Mouse (Mus musculus) stomach, embryonic 15.5 days (tissue): ENCODE data around the gene Arglu1. TPM values are rescaled to one million over a fixed set of nuclear protein-coding genes. Genes with fewer than 3 reads are reported as not detected.

Source experiments
- ATAC-seq: fragments of 200-750 bp; cut with Nextera tagmentation; 2 replicates; pipeline ENCODE4 v1.8.0; 2017; ENCODE audit warnings: low read depth, moderate number of reproducible peaks, moderate TSS enrichment; ENCODE audit not compliant: insufficient read depth, low FRiP score
- H3K27ac ChIP-seq: fragments of 300-500 bp; sonication (generic); 2 replicates; pipeline ENCODE4 v1.5.1; 2015; ENCODE audit warnings: mild to moderate bottlenecking, inconsistent platforms
- H3K27me3 ChIP-seq: fragments of 300-500 bp; sonication (generic); replicated peaks from 2 replicates; pipeline ENCODE4 v1.6.1; 2015; ENCODE audit warnings: inconsistent platforms
- H3K36me3 ChIP-seq: fragments of 300-500 bp; sonication (generic); 2 replicates; pipeline ENCODE4 v1.6.1; 2015; ENCODE audit warnings: inconsistent platforms
- H3K4me1 ChIP-seq: fragments of 300-500 bp; sonication (generic); 2 replicates; pipeline ENCODE4 v1.6.1; 2015; ENCODE audit warnings: inconsistent platforms
- H3K4me2 ChIP-seq: fragments of 300-500 bp; sonication (generic); 2 replicates; pipeline ENCODE4 v1.6.1; 2015; ENCODE audit warnings: mild to moderate bottlenecking, inconsistent platforms
- H3K4me3 ChIP-seq: fragments of 300-500 bp; sonication (generic); replicated peaks from 2 replicates; pipeline ENCODE4 v1.5.1; 2015; ENCODE audit warnings: inconsistent platforms
- H3K9ac ChIP-seq: fragments of 300-500 bp; sonication (generic); 2 replicates; pipeline ENCODE4 v1.6.1; 2015; ENCODE audit warnings: inconsistent platforms
- H3K9me3 ChIP-seq: fragments of 300-500 bp; sonication (generic); 2 replicates; pipeline ENCODE4 v1.6.1; 2016; ENCODE audit warnings: inconsistent platforms
- WGBS: fragments of 180-500 bp; shearing (Covaris S2); methylation state at CpG from one replicate; pipeline ENCODE4 v1.1.7; 2015; 5-methylcytosine and 5-hydroxymethylcytosine counted together
- polyA plus RNA-seq: library from polyadenylated mRNA; unstranded; fragments of >200 nt; fragmentation: Nextera tagmentation; extraction: Ambion mirVana; gene quantifications from 2 replicates; pipeline ENCODE4 v1.2.1, GENCODE M21; 2015

Arglu1 gene
- 137 and 142 TPM in 2 replicates for polyA plus RNA-seq

GRCm38 (mm10) chr8:8690146-8691092 lies at the start of gene Arglu1:
Gene Arglu1, minus strand, starts transcription at chr8:8690521.
- Histone ChIP-seq H3K4me2 (peak within 1 kb of the TSS; percentile 76), H3K36me3 (no peaks in the 10 kb centered on the region), H3K4me1 (peaks cover 23% of the 10 kb centered on the region; the same call in 1 of the 2 replicates), H3K27ac (peak within 1 kb of the TSS; percentile 95), H3K4me3 (peak within 1 kb of the TSS; percentile 87), H3K9ac (peak within 1 kb of the TSS; percentile 100), H3K9me3 (no peaks in the 10 kb centered on the region), H3K27me3 (no peaks in the 10 kb centered on the region)
- ATAC-seq = peak; percentile 90
- WGBS = 0% methylated on average over 81 of the region's 81 CpGs

DNA sequence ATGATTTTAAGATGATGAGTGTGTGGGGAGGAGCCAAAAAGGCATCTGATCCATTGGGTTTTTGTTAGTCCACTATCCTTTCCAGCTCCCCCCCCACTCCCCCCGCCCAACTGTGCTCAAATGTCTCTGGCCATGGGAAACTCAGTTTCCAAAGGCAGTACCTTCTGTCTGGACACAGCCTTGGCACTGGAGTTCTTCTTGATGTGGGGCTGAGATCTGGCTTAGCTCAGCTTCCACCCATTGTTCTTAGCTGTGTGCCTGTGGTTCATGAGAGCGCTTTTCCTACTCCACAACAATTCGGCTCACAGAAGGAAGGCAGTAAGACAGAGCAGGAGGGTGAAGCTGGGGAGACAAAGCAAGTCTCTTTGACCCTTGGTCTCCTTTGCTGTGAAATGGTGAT lies 47.0 kb upstream of the Arglu1 start:
- H3K9ac ChIP-seq = no peak overlapping the region
- WGBS = 74% methylated on average over 3 of the region's 3 CpGs
- no peaks in the 10 kb centered on the region for H3K27me3 ChIP-seq
- ATAC-seq = no peak
- no peak overlapping the region for H3K4me3 ChIP-seq
- H3K4me1 ChIP-seq = 0 out of 2 replicates have a peak, but pooled peaks cover 3% of the 10 kb centered on the region
- no peaks in the 10 kb centered on the region for H3K36me3 ChIP-seq
- H3K4me2 ChIP-seq = no peak overlapping the region
- no peak overlapping the region for H3K27ac ChIP-seq
- no peaks in the 10 kb centered on the region for H3K9me3 ChIP-seq

- no peak overlapping the region for H3K4me2 ChIP-seq
- H3K4me3 ChIP-seq = no peak overlapping the region
- ATAC-seq = no peak
- no peaks in the 10 kb centered on the region for H3K9me3 ChIP-seq
- WGBS = 58% methylated on average over 8 of the region's 8 CpGs
- no peak overlapping the region for H3K9ac ChIP-seq
- no peak overlapping the region for H3K27ac ChIP-seq
- H3K4me1 ChIP-seq = 0 out of 2 replicates have a peak, but pooled peaks cover 3% of the 10 kb centered on the region
- H3K27me3 ChIP-seq = no peaks in the 10 kb centered on the region
- H3K36me3 ChIP-seq = no peaks in the 10 kb centered on the region
Observed at GRCm38 (mm10) chr8:8736826-8737225, 46.5 kb upstream of the Arglu1 start.

DNA sequence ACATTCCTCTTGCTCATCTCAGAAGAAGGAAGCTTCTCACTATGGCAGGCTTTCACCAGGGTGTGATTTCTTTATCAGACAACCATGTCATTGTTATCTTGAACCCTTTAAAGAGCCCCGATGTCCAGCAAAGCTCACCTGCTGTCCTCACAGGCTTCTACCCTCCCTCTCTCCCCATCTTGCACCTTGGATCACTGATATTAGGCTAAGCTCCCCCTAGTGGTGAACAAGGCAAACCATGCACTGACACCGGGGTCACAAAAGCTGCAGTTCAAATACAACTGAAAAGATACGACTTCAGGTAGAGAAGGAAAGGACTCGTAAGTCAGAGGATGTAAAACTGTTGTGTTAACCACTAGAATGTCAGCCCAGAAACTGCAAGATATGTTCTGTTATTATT lies 43.5 kb upstream of the Arglu1 start:
- Histone ChIP-seq H3K9me3 (no peaks in the 10 kb centered on the region), H3K36me3 (no peaks in the 10 kb centered on the region), H3K4me3 (no peak overlapping the region), H3K27me3 (no peaks in the 10 kb centered on the region), H3K4me1 (0 out of 2 replicates have a peak, but pooled peaks cover 3% of the 10 kb centered on the region), H3K27ac (no peak overlapping the region), H3K4me2 (no peak overlapping the region), H3K9ac (no peak overlapping the region)
- 33% methylated on average over 4 of the region's 4 CpGs for WGBS
- ATAC-seq = no peak

DNA sequence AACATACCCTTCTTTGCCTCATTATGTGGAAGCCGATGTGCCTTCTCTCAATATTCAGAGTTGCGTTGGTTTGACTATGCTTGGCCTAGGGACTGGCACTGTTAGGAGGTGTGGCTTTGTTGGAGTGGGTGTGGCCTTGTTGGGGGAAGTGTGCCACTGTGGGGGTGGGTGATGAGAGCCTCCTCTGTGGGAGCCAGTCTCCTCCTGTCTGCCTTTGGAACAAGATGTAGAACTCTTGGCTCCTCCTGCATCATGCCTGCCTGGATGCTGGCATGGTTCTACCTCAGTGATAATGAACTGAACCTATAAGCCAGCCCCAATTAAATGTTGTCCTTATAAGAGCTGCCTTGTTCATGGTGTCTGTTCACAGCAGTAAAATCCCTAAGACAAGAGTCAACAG lies 38.3 kb upstream of the Arglu1 start:
- H3K4me3 ChIP-seq = no peak overlapping the region
- ATAC-seq = no peak
- no peak overlapping the region for H3K9ac ChIP-seq
- no peaks in the 10 kb centered on the region for H3K4me1 ChIP-seq
- no peaks in the 10 kb centered on the region for H3K36me3 ChIP-seq
- H3K27me3 ChIP-seq = no peaks in the 10 kb centered on the region
- no peak overlapping the region for H3K27ac ChIP-seq
- no peak overlapping the region for H3K4me2 ChIP-seq
- H3K9me3 ChIP-seq = no peaks in the 10 kb centered on the region
- WGBS = 88% methylated on average over 2 of the region's 2 CpGs

GRCm38 (mm10) chr8:8726547-8726946 lies 36.2 kb upstream of the Arglu1 start:
- Histone ChIP-seq H3K4me1 (no peaks in the 10 kb centered on the region), H3K36me3 (no peaks in the 10 kb centered on the region), H3K4me2 (no peak overlapping the region), H3K9me3 (no peaks in the 10 kb centered on the region), H3K9ac (no peak overlapping the region), H3K27ac (no peak overlapping the region), H3K4me3 (no peak overlapping the region), H3K27me3 (no peaks in the 10 kb centered on the region)
- 65% methylated on average over 2 of the region's 2 CpGs for WGBS
- no peak for ATAC-seq

DNA sequence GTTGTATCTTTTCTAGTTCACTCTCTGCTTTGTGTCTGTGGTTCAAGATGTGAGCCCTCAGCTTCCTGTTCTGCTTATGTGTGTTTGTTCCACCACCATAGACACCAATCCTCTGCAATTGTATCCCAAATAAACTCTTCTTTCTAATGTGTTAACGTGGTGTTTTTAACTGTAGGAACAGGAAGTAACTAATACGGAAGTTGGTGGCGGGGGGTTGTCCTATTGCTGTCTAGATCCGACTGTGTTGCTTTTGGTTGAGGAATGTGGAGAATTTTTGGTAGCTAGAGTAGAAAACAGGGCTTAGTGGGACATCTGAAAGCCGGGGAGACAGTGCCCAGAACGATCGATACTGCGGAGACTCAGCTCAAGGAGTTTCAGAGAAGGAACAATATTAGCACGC lies 14.5 kb upstream of the Arglu1 start:
- no peak for ATAC-seq

DNA sequence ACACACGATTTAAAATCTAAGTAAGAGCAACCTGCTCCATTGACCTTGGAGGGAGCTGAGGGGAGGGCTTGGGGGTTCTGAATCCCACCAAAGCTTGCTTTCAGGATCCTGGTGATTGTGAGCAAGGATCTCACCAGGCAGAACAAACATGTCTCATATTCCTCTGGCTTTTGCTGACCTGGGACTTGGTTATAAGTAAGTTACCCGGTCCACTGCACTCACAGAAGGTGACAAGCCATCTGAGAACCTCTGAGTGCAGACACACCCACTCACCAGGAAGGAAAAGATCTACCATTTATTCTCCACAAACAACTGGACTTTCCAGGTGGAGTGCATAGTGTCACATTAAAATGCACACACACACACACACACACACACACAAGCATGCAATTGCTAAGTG lies 13.3 kb upstream of the Arglu1 start:
- no peak overlapping the region for H3K4me3 ChIP-seq
- WGBS = 75% methylated on average over 2 of the region's 2 CpGs
- no peak for ATAC-seq
- no peaks in the 10 kb centered on the region for H3K4me1 ChIP-seq
- H3K4me2 ChIP-seq = no peak overlapping the region
- H3K9ac ChIP-seq = no peak overlapping the region
- no peak overlapping the region for H3K27ac ChIP-seq
- H3K36me3 ChIP-seq = no peaks in the 10 kb centered on the region
- H3K9me3 ChIP-seq = no peaks in the 10 kb centered on the region
- H3K27me3 ChIP-seq = no peaks in the 10 kb centered on the region

More for the DNA sequence above, 14.5 kb upstream of the Arglu1 start:
- H3K27me3 ChIP-seq = no peaks in the 10 kb centered on the region
- H3K4me2 ChIP-seq = no peak overlapping the region
- no peaks in the 10 kb centered on the region for H3K4me1 ChIP-seq
- no peak overlapping the region for H3K27ac ChIP-seq
- no peak overlapping the region for H3K4me3 ChIP-seq
- 67% methylated on average over 9 of the region's 9 CpGs for WGBS
- H3K36me3 ChIP-seq = no peaks in the 10 kb centered on the region
- no peaks in the 10 kb centered on the region for H3K9me3 ChIP-seq
- H3K9ac ChIP-seq = no peak overlapping the region

GRCm38 (mm10) chr8:8700821-8701220 lies 10.5 kb upstream of the Arglu1 start:
- no peaks in the 10 kb centered on the region for H3K27me3 ChIP-seq
- no peak overlapping the region for H3K9ac ChIP-seq
- no peaks in the 10 kb centered on the region for H3K4me1 ChIP-seq
- no peak for ATAC-seq
- no peaks in the 10 kb centered on the region for H3K9me3 ChIP-seq
- H3K4me2 ChIP-seq = no peak overlapping the region
- no peaks in the 10 kb centered on the region for H3K36me3 ChIP-seq
- no peak overlapping the region for H3K4me3 ChIP-seq
- H3K27ac ChIP-seq = no peak overlapping the region
- WGBS = 87% methylated on average over 10 of the region's 10 CpGs

DNA sequence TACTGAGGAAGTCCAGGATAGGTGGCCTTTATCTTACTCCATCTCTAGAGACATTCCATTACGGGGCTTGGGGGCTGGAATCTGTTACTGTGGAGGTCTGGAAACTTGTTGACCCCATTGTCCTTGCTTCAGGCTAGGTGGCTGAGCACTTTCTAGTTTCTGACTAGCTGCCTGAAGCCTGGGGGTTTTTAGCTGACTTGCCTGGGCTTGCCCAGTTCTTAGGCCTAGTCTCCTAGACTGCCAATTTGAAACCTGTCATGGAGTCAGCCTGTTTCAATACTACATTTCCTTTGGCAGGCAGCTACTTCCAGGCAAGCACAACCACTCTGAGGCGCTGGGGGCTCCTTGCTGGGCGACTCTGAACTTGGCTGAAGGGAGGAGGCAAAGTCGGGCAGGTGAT lies 9.9 kb upstream of the Arglu1 start:
- 80% methylated on average over 4 of the region's 4 CpGs for WGBS
- no peak for ATAC-seq
- H3K36me3 ChIP-seq = no peaks in the 10 kb centered on the region

GRCm38 (mm10) chr8:8689454-8690145 lies 721 bp downstream of the Arglu1 start:
- Histone ChIP-seq H3K27me3 (no peaks in the 10 kb centered on the region), H3K36me3 (no peaks in the 10 kb centered on the region), H3K4me2 (peak overlapping the region; percentile 76), H3K4me3 (peak overlapping the region; percentile 87), H3K9me3 (no peaks in the 10 kb centered on the region), H3K4me1 (peaks cover 24% of the 10 kb centered on the region; the same call in 1 of the 2 replicates), H3K9ac (peak overlapping the region; percentile 100), H3K27ac (peak overlapping the region; percentile 95)
- peak; percentile 68 for ATAC-seq
- WGBS = under 1% methylated on average over 65 of the region's 68 CpGs

More for the DNA sequence above, 9.9 kb upstream of the Arglu1 start:
- Histone ChIP-seq H3K9ac (no peak overlapping the region), H3K27ac (no peak overlapping the region), H3K9me3 (no peaks in the 10 kb centered on the region), H3K4me1 (no peaks in the 10 kb centered on the region), H3K4me3 (no peak overlapping the region), H3K27me3 (no peaks in the 10 kb centered on the region), H3K4me2 (no peak overlapping the region)
